Mouse (Mus musculus): ENCODE data around the gene Grem2. TPM values are rescaled to one million over a fixed set of nuclear protein-coding genes. Genes with fewer than 3 reads are reported as not detected.

The Grem2 gene
- total RNA-seq, 2 experiments from 2014 or later: 13.0 to 14.8 TPM

DNA sequence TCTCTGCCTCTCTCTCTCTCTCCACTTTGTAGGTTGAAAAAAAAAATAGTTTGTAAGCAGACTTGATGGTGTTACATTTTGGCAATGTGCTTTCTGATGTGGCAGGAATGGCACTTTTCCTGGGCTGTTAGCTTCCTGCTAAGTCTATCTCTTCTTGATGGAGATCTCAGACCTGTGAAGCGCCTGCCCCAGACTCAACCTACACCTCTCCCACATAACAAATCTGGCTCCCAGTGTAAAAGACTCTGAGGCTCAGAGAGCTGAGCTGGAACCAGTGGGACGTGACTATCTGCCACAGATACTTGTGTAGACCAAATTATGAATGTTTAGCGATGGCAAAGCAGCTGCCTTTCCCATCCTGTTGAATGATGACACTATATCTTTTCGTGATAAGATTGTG, 109.8 kb downstream of the Grem2 start:
- no peak for DNase-seq (ENCODE audit: extremely low spot score in 1 of 2, low spot score in 1 of 2)

- DNase-seq (ENCODE audit: extremely low spot score in 1 of 2, low spot score in 1 of 2): no peak
Measured at GRCm38 (mm10) chr1:174788617-174789016, 133.0 kb downstream of the Grem2 start.
